Mouse (Mus musculus): ENCODE results near the gene Farsb.

The Farsb gene

DNA sequence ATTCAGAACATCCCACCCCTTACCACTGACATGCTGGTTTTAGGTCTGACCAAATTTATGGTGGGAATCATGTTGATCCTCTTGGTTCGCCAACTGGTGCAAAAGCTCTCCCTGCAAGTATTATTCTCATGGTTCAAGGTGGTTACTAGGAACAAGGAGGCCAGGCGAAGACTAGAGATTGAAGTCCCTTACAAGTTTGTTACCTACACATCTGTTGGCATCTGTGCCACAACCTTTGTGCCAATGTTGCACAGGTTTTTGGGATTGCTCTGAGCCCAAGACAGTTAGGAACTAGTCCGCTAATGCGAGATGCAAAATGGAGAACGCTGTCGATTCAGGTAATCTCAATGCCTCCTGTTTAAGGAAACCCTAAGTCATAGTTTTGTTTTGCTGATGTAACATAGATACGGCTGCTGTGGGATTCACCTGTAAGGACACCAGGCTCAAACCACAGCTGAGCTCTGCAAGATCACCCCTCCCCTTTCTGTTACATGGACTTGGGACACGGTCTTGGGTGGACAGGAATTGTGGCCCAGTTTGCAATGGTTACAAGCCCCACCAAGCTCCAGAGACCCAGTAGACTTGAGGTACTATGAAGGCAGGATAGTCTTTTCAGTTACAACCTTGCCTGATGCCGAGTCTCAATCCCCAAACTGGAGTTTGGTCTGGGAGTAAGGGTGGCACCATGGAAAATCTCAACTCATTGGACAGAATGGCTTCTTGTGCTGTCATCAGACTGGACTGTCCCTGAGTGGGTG, 71.4 kb downstream of the Farsb start:
- DNase-seq = no peak

- DNase-seq = no peak
Measured at GRCm38 (mm10) chr1:78414421-78414820, 74.3 kb downstream of the Farsb start.

GRCm38 (mm10) chr1:78412668-78413067, 76.0 kb downstream of the Farsb start:
- DNase-seq = no peak

DNA sequence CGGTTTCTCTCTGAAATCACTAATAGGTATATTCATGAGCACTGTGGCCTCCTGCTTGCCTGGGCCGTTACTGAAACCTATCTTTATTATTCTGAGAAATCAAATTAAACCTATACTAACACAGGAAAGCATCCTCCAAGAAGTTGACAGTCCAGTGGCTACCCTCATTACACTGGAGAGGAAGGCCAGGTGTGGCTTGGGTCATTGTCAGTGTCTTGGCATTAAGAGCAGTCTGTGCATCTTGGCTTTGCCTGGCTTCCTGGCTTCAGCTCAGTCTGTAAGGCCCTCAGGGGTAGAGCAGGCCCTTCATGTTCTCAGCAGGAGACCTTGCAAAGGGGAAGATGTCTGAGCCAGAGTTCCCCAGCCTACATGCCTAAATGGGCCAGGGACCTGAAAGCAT, 79.3 kb downstream of the Farsb start:
- no peak for DNase-seq

DNA sequence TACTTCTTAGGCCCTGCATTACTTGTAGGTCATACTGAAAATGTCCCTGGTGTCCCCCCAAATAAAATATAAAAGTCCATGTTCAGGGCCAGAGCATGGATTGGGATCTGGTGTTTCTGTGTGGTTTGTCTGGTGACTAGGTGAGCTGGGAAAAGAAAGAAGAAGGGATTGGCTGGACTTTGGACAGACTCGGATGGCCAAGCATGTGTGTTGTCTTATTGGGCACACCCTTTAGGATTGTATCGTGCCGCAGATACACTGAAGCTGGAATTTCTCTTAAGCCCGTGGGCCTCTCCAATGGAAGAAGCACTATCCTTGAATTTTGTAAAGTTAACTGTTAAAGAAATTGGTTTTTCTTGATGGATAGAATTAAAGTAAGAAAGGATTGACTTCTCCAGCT, 87.3 kb downstream of the Farsb start:
- no peak for DNase-seq

GRCm38 (mm10) chr1:78399755-78400154, 88.9 kb downstream of the Farsb start:
- no peak for DNase-seq

- DNase-seq = no peak
Measured at GRCm38 (mm10) chr1:78396320-78396913, 92.3 kb downstream of the Farsb start.

- DNase-seq = no peak
Measured at GRCm38 (mm10) chr1:78395737-78396136, 93.0 kb downstream of the Farsb start.

DNA sequence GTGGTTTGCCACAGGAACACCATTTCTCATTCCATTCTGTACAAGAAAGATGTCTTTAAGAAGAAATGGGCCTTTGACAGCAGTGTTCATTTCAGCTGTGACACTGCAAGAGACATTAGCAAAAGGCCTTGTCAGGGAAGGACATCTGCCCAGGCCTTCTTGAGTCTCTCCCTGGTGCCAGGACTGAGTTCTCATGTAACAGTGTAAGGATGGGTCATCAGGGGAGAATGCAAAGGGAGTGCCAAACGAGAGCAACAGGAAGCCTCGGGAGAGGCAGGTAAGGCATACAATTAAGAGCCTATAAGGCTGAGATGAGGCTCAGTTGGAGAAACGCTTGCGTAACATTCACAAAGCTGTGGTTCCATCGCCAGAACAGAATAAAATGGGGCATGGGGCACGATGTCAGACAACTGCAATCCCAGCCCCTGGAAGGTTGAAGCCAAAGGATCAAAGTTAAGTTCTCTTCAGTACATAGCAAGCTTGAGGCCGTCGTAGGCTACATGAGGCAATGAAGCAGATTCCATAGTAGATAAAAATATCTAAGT, 93.4 kb downstream of the Farsb start:
- DNase-seq = no peak

DNA sequence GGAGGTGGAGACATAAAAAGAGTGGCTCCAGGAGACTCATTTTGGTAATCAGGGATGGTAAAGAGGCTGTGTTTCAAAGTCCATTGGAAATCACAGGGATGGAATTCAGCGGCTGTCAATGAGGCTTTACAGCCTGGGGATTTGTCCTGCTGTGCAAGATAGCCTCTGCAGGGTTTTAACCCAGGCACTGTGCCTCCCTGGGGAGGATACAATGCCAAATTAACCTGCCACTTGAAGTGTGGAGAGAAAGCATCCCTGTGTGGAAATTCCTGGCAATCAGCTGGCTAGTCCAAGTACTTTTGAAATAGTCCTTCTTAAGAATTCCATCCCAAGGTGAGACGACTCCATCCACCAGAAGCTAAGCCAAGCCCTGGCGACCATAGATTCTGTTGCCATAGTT, 99.8 kb downstream of the Farsb start:
- no peak for DNase-seq

DNA sequence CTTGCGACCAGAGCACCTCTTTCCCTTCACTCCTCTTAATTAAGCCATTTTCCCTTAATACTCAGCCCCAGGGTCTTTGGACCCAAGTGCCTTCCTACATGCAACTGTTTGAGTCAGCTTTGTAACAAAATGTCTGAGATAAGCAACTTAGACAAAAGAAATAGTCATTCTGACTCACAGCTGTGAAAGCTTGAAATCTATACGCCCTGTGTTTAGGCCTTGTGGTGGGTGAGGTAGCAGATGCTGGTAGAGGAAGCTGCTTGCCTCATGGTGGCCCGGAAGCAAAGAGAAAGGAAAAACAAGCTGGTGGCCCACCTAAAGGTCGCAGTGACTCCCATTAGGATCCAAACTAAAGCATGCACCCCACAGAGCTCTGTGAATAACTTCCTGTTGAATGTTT, 100.8 kb downstream of the Farsb start:
- DNase-seq = no peak

GRCm38 (mm10) chr1:78380950-78381349, 107.7 kb downstream of the Farsb start:
- DNase-seq = no peak

- no peak for DNase-seq
Measured at GRCm38 (mm10) chr1:78375058-78375457, 113.6 kb downstream of the Farsb start.

GRCm38 (mm10) chr1:78373836-78374235, 114.9 kb downstream of the Farsb start:
- DNase-seq = no peak

GRCm38 (mm10) chr1:78372316-78372715, 116.4 kb downstream of the Farsb start:
- DNase-seq = no peak

DNA sequence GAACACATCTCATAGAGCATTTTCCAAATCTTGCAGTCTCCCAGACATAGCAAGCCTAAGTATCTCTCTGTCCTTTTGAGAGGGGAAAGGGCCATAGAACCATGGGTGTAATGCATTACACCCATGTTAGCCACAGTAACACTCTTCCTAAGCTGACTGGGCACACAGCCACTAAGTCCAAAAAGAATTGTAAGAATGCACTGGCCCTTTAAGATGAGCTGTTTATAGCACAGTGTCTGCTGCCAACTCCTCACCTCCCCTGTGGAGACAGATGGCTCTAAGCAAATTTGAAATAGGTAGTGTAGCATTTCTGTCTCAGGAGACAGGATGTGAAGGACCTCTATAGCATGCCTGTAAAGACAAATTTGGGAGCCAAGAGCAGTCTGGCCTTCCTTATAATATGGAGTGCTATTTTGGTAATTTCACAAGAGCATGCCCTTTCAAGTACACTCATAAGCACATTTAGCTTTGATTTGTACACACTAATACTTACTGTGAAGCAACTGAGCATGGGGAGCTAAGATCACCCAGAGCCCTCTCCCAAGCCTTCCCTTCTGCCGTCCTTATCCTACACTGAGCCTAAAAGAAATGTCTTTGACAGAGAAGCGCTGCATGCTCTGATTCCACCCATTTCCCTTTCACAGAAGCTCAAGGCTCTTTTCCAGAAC, 117.0 kb downstream of the Farsb start:
- DNase-seq = no peak

GRCm38 (mm10) chr1:78370121-78370520, 118.6 kb downstream of the Farsb start:
- DNase-seq = no peak

Data from B cell, adult 2 months (primary cell).